Mouse (Mus musculus) heart, postnatal 0 days (tissue): Measurements from ENCODE around the gene Pheta2. TPM values are rescaled to one million over a fixed set of nuclear protein-coding genes. Genes with fewer than 3 reads are reported as not detected.
A peak's percentile ranks its signal among the peaks of the same experiment; 100 is the strongest.

ENCODE experiments used
- ATAC-seq: fragments of 200-750 bp; cut with Nextera tagmentation; 2 replicates; pipeline ENCODE4 v1.8.0; 2017; ENCODE audit warnings: low read depth, moderate number of reproducible peaks, moderate library complexity; ENCODE audit not compliant: insufficient read depth
- DNase-seq: peaks from one replicate; pipeline ENCODE4 v3.0.0-alpha.2; 2016; ENCODE audit warnings: low spot score
- H3K27ac ChIP-seq: fragments of 300-500 bp; sonication (generic); 2 replicates; pipeline ENCODE4 v1.5.1; 2014; ENCODE audit warnings: low read depth, mild to moderate bottlenecking
- H3K27me3 ChIP-seq: fragments of 300-500 bp; sonication (generic); 2 replicates; pipeline ENCODE4 v1.6.1; 2014; ENCODE audit warnings: low read length, mixed read lengths; ENCODE audit not compliant: control insufficient read depth, insufficient read depth
- H3K36me3 ChIP-seq: fragments of 300-500 bp; sonication (generic); replicated peaks from 2 replicates; pipeline ENCODE4 v1.6.1; 2014; ENCODE audit warnings: low read length, mixed read lengths; ENCODE audit not compliant: control insufficient read depth, insufficient read depth
- H3K4me1 ChIP-seq: fragments of 300-500 bp; sonication (generic); 2 replicates; pipeline ENCODE4 v1.6.1; 2014; ENCODE audit warnings: antibody characterized with exemption; ENCODE audit not compliant: control insufficient read depth, insufficient read depth
- H3K4me2 ChIP-seq: fragments of 300-500 bp; sonication (generic); 2 replicates; pipeline ENCODE4 v1.6.1; 2014; ENCODE audit warnings: low read depth, mild to moderate bottlenecking, low read length, moderate library complexity
- H3K4me3 ChIP-seq: fragments of 300-500 bp; sonication (generic); 2 replicates; pipeline ENCODE4 v1.5.1; 2014; ENCODE audit warnings: low read depth, low read length
- H3K9ac ChIP-seq: fragments of 300-500 bp; sonication (generic); replicated peaks from 2 replicates; pipeline ENCODE4 v1.6.1; 2014; ENCODE audit warnings: low read depth, low read length, mixed read lengths
- H3K9me3 ChIP-seq: fragments of 300-500 bp; sonication (generic); replicated peaks from 2 replicates; pipeline ENCODE4 v1.6.1; 2016; ENCODE audit warnings: low read length; ENCODE audit not compliant: control insufficient read depth
- CTCF ChIP-seq: IDR thresholded peaks from 2 replicates; pipeline ENCODE4 v1.5.1; 2016; ENCODE audit warnings: antibody characterized with exemption, control low read depth, low read depth
- EP300 ChIP-seq: IDR thresholded peaks from 2 replicates; pipeline ENCODE4 v1.6.1; 2016; ENCODE audit warnings: antibody characterized with exemption, low read depth
- WGBS: fragments of 180-500 bp; shearing (Covaris S2); extraction: QIAGEN DNeasy Blood & Tissue Kit; methylation state at CpG from one replicate; pipeline ENCODE4 v1.1.7; 2014; 5-methylcytosine and 5-hydroxymethylcytosine counted together
- polyA plus RNA-seq: library from polyadenylated mRNA; unstranded; fragments of >200 nt; fragmentation: Nextera tagmentation; extraction: Ambion mirVana; gene quantifications from 2 replicates; pipeline ENCODE4 v1.2.1, GENCODE M21; 2015
- total RNA-seq: library from RNA; depleted of rRNA; stranded (reverse); fragments of >200 nt; gene quantifications from 2 replicates; pipeline ENCODE4 v1.2.3, GENCODE M21; 2014; ENCODE audit warnings: low replicate concordance

Pheta2 gene
- total and polyA plus RNA-seq, 2 experiments from 2014 or later: 1.4 to 3.6 TPM

- ATAC-seq (no peak), DNase-seq (no peak)
- Histone ChIP-seq H3K4me3 (no peak overlapping the region), H3K4me2 (no peak overlapping the region), H3K9ac (no peak overlapping the region), H3K9me3 (no peaks in the 10 kb centered on the region), H3K4me1 (peaks cover 25% of the 10 kb centered on the region), H3K27ac (no peak overlapping the region), H3K36me3 (peaks cover 23% of the 10 kb centered on the region), H3K27me3 (no peaks in the 10 kb centered on the region)
- 89% methylated on average over 6 of the region's 6 CpGs for WGBS
- TF ChIP-seq CTCF (no peak), EP300 (no peak)
Measured at GRCm38 (mm10) chr15:82344971-82345370, 6.2 kb downstream of the Pheta2 start.

DNA sequence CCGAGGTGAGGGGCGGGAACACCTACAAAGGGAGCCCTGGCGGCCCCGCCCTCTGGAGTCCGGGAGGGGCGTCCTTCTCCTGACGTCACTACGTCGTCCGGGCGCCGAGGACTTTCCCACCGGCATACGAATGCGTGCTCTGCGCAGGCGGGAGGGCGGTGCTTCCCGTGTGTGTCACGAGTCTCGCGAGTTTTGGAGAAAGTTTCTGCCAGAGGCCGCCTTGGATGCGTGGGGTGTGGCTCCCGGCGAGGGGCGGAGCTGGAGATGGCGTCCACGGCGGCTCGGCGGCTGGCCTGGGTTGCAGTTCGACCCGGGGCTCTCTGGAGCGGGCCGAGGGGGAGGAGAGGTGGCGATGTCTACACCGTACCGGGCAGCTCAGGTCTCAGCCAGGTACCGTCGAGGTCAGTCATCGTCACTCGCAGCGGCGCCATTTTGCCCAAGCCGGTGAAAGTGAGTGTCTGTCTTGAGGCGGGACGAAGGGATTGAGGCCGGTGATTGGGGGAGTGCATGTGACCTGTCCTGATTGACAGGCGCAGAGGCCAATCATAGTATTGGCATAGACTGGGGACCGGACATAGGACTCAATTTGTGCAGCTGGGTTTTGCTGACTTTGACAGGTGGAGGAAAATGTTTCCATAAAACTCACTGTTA is 7.2 kb downstream of the Pheta2 start:
- Histone ChIP-seq H3K4me3 (peak overlapping the region; percentile 72), H3K36me3 (peaks cover 33% of the 10 kb centered on the region), H3K4me1 (peaks cover 22% of the 10 kb centered on the region), H3K27ac (peak overlapping the region; percentile 91), H3K27me3 (no peaks in the 10 kb centered on the region), H3K9me3 (no peaks in the 10 kb centered on the region), H3K4me2 (peak overlapping the region; percentile 74), H3K9ac (peak overlapping the region; percentile 59)
- under 1% methylated on average over 51 of the region's 51 CpGs for WGBS
- TF ChIP-seq EP300: peak; percentile 76; the same call in 1 of the 2 replicates
- no peak for TF ChIP-seq CTCF
- peak; percentile 97 for ATAC-seq
- peak; percentile 99 for DNase-seq

- peak overlapping the region; percentile 74 for H3K4me2 ChIP-seq
- WGBS: 33% methylated on average over 14 of the region's 14 CpGs
- no peak for ATAC-seq
- H3K27me3 ChIP-seq: no peaks in the 10 kb centered on the region
- H3K27ac ChIP-seq: peak overlapping the region; percentile 91
- no peak for DNase-seq
- H3K4me1 ChIP-seq: peaks cover 14% of the 10 kb centered on the region
- H3K9ac ChIP-seq: peak overlapping the region; percentile 38
- H3K36me3 ChIP-seq: peaks cover 35% of the 10 kb centered on the region
- H3K9me3 ChIP-seq: no peaks in the 10 kb centered on the region
- peak overlapping the region; percentile 72 for H3K4me3 ChIP-seq
- TF ChIP-seq CTCF (peak; percentile 18; the same call in 1 of the 2 replicates), EP300 (no peak)
Measured at GRCm38 (mm10) chr15:82346580-82347302, 8.0 kb downstream of the Pheta2 start.

DNA sequence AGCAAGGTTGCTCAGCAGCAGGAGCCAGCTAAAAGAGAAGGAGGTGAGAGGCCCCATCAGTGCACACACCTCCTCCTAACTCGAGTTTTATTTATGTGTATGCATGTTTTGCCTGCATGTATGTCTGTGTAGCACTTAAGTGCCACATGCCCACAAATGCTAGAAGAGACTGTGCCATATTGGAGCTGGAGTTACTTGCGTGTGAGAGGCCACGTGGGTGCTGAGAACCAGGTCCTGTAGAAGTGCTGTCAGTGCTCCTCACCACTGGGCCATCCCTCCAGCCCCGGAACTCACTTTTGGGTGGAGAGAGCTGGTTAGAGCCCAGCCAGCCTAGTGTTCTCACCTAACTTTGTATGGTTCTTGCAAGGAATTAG is 8.5 kb downstream of the Pheta2 start:
- WGBS: 73% methylated on average over 4 of the region's 4 CpGs
- Histone ChIP-seq H3K27me3 (no peaks in the 10 kb centered on the region), H3K9ac (peak overlapping the region; percentile 38; the same call in 1 of the 2 replicates), H3K4me2 (peak overlapping the region; percentile 74), H3K27ac (peak overlapping the region; percentile 91; the same call in 1 of the 2 replicates), H3K9me3 (no peaks in the 10 kb centered on the region), H3K4me1 (peaks cover 9% of the 10 kb centered on the region), H3K4me3 (peak overlapping the region; percentile 72), H3K36me3 (peaks cover 35% of the 10 kb centered on the region)
- ATAC-seq (no peak), DNase-seq (no peak)
- TF ChIP-seq EP300 (no peak), CTCF (no peak)

DNA sequence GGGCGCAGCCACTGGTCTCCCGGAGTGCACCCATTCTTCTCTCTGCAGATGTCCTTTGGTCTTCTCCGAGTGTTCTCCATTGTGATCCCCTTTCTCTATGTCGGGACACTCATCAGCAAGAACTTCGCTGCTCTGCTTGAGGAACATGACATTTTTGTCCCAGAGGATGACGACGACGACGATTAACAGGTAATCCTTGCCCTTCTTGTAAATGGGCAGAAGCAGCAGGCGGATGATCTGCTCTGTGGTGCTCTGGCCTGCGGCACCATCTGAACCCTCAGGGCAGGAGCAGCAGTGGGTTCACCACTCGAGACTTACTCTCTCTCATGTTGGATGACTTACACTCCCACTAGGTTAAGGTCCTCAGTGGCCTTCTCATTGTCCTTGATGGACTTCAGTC is 9.1 kb downstream of the Pheta2 start:
- no peaks in the 10 kb centered on the region for H3K27me3 ChIP-seq
- no peak overlapping the region for H3K4me2 ChIP-seq
- H3K9ac ChIP-seq: no peak overlapping the region
- peaks cover 35% of the 10 kb centered on the region for H3K36me3 ChIP-seq
- peaks cover 12% of the 10 kb centered on the region for H3K4me1 ChIP-seq
- 90% methylated on average over 12 of the region's 12 CpGs for WGBS
- no peak overlapping the region for H3K27ac ChIP-seq
- H3K4me3 ChIP-seq: no peak overlapping the region
- no peak for DNase-seq
- no peak for TF ChIP-seq CTCF
- TF ChIP-seq EP300: no peak
- no peaks in the 10 kb centered on the region for H3K9me3 ChIP-seq
- ATAC-seq: no peak
